Mouse (Mus musculus): ENCODE measurements around the gene Sp1. TPM values are rescaled to one million over a fixed set of nuclear protein-coding genes. Genes with fewer than 3 reads are reported as not detected.

Sp1 gene
- polyA plus RNA-seq, 1 experiment from 2014 or later = 4.6 TPM

DNA sequence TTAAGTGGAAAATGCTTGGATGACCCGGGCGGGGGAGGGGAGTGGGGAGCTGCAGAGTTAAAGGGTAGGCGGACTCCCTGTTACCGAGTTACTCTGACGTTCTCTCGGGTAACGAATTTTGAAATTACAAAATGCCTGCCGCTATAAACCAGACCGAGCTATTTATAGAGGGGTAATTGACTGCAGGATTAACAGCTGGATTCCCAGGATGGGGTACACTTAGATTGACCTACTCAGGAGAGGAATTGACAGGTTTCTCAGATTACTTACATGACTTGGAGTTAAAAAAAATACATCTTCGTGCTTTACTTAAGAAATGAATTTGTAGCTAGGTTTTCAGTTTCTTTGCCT lies 65.3 kb downstream of the Sp1 start:
- WGBS = under 1% methylated on average over 10 of the region's 10 CpGs
- Histone ChIP-seq H3K4me2 (peak overlapping the region; percentile 68), H3K9me3 (no peaks in the 10 kb centered on the region), H3K4me1 (replicated peaks) (peaks cover 17% of the 10 kb centered on the region), H3K4me3 (peak overlapping the region; percentile 79), H3K36me3 (peaks cover 28% of the 10 kb centered on the region), H3K27ac (peak overlapping the region; percentile 97), H3K27me3 (no peaks in the 10 kb centered on the region), H3K9ac (peak overlapping the region; percentile 91)
- no peak for ATAC-seq (ENCODE audit: low FRiP score)

DNA sequence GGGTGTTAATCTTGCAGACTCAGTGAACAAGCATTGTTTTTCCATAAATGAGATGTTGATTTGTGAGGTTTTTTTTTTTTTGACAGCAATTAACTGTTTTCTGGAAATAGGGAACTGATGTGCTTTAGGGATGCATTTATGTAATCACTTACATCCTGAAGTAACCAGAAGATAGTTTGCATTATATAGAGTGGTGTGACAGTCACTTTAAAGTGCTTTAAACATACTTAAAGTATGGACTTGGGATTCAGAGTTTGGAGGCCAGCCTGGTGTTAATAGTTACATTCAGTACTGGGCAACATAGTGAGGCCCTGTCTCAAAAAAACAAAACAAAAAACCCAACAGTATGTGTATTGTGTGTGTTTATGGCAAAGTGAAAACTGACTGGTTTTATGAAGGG lies 65.8 kb downstream of the Sp1 start:
- no peaks in the 10 kb centered on the region for H3K27me3 ChIP-seq
- ATAC-seq (ENCODE audit: low FRiP score) = no peak
- H3K27ac ChIP-seq = no peak overlapping the region
- H3K4me2 ChIP-seq = peak overlapping the region; percentile 68
- peak overlapping the region; percentile 79 for H3K4me3 ChIP-seq
- H3K36me3 ChIP-seq = peaks cover 32% of the 10 kb centered on the region
- H3K4me1 ChIP-seq (replicated peaks) = peaks cover 17% of the 10 kb centered on the region
- no peaks in the 10 kb centered on the region for H3K9me3 ChIP-seq
- H3K9ac ChIP-seq = peak overlapping the region; percentile 44

DNA sequence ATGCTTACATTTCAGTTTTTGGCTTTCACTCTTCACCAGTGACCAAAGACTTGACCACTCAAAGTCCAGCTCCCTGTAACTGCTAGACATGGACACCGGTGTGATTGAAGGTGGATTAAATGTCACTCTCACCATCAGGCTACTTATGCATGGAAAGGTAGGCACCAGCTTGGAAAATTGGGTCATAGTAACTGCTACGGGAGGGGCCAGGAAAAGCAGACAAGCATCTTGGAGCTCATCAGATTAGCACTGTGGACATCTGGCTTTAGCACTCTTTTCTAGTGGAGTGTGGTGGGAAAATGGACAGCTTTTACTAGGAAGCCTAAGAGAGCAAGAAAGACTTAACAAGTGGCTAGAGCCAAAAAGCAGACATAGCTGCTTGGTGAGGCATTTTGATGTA lies 67.3 kb downstream of the Sp1 start:
- H3K9me3 ChIP-seq = no peaks in the 10 kb centered on the region
- ATAC-seq (ENCODE audit: low FRiP score) = no peak
- peak overlapping the region; percentile 15; the same call in 1 of the 2 replicates for H3K4me2 ChIP-seq
- H3K27ac ChIP-seq = no peak overlapping the region
- H3K4me3 ChIP-seq = no peak overlapping the region
- peaks cover 46% of the 10 kb centered on the region for H3K36me3 ChIP-seq
- peak overlapping the region; percentile 53 for H3K9ac ChIP-seq
- H3K27me3 ChIP-seq = no peaks in the 10 kb centered on the region
- peaks cover 17% of the 10 kb centered on the region for H3K4me1 ChIP-seq (replicated peaks)
- WGBS = 84% methylated on average over 2 of the region's 2 CpGs

DNA sequence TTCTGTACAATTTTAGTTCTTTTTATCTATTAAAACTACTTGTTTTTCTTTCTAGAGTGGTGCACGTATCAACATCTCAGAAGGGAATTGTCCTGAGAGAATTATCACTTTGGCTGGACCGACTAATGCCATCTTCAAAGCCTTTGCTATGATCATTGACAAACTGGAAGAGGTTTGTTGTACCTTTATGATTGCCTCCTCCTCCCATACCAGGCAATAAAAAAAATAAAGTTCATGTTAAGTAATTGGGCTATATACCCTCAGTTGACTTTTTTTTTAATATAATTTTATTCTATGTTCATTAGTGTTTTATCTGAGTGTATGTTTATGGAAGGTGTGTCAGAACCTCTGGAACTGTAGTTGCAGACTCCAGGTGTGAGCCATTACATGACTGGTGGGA lies 68.6 kb downstream of the Sp1 start:
- Histone ChIP-seq H3K36me3 (peaks cover 53% of the 10 kb centered on the region), H3K4me2 (no peak overlapping the region)

DNA sequence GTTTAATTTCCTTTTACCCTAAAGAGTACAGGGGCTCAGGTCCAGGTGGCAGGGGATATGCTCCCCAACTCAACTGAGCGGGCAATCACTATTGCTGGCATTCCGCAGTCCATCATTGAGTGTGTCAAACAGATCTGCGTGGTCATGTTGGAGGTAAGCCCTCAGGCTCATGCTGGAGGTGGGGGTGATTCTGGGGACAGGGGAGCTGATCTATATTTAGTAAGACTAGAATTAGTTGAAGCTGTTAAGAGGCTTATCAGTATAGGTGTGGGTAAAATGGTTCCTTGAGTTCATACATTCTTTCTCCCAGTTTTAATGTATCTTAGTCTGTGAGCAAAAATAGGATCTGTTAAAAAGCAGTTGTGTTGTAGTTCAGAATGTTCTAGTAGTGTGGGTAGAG lies 77.2 kb downstream of the Sp1 start:
- Histone ChIP-seq H3K36me3 (peaks cover 81% of the 10 kb centered on the region), H3K9ac (no peak overlapping the region), H3K27ac (no peak overlapping the region), H3K27me3 (no peaks in the 10 kb centered on the region), H3K4me2 (no peak overlapping the region), H3K4me1 (replicated peaks) (no peaks in the 10 kb centered on the region), H3K9me3 (no peaks in the 10 kb centered on the region), H3K4me3 (no peak overlapping the region)
- WGBS = 90% methylated on average over 3 of the region's 3 CpGs
- no peak for ATAC-seq (ENCODE audit: low FRiP score)

More for the DNA sequence above, 68.6 kb downstream of the Sp1 start:
- WGBS = 93% methylated on average over 2 of the region's 2 CpGs
- Histone ChIP-seq H3K4me3 (no peak overlapping the region), H3K27ac (no peak overlapping the region), H3K4me1 (replicated peaks) (peaks cover 17% of the 10 kb centered on the region), H3K27me3 (no peaks in the 10 kb centered on the region), H3K9me3 (no peaks in the 10 kb centered on the region), H3K9ac (no peak overlapping the region)
- ATAC-seq (ENCODE audit: low FRiP score) = no peak

DNA sequence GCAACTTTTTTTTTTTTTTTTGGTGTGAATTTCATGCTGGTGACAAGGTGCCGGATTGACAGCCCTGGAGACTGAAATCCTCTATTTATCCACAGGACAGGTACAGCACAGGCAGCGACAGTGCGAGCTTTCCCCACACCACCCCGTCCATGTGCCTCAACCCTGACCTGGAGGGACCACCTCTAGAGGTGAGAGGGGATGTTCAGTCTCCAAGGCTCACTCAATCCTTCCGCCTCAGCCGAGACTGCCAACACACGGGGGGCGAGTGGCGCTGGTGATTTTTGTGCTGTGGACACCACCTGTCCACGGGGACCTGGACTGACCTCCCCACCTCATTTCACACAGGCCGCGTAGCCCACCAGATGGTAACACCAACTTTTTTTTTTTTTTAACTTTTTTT lies 79.9 kb downstream of the Sp1 start:
- no peak for ATAC-seq (ENCODE audit: low FRiP score)
- Histone ChIP-seq H3K36me3 (peaks cover 83% of the 10 kb centered on the region), H3K27ac (no peak overlapping the region), H3K27me3 (no peaks in the 10 kb centered on the region), H3K4me1 (replicated peaks) (no peaks in the 10 kb centered on the region), H3K9me3 (no peaks in the 10 kb centered on the region), H3K4me3 (no peak overlapping the region), H3K9ac (no peak overlapping the region), H3K4me2 (no peak overlapping the region)
- 92% methylated on average over 12 of the region's 12 CpGs for WGBS

Other genes with a start within 250 kb of the Sp1 start
- gene Zfp740, start 202.9 kb upstream of the Sp1 start, polyA plus RNA-seq (2015; fragmentation: Nextera tagmentation; extraction: Ambion mirVana) = 68.8 and 71.7 TPM in 2 replicates
- gene Csad, start 201.4 kb upstream of the Sp1 start, polyA plus RNA-seq (2015; fragmentation: Nextera tagmentation; extraction: Ambion mirVana) = 43.2 and 44.5 TPM in 2 replicates
- 0.45 and 1.5 TPM in 2 replicates for gene Itgb7, start 174.2 kb upstream of the Sp1 start, polyA plus RNA-seq (2015; fragmentation: Nextera tagmentation; extraction: Ambion mirVana)
- gene Rarg, start 148.6 kb upstream of the Sp1 start, polyA plus RNA-seq (2015; fragmentation: Nextera tagmentation; extraction: Ambion mirVana) = 5.7 and 7.1 TPM in 2 replicates
- 0.14 and 0.22 TPM in 2 replicates for gene Gm9918, start 135.6 kb upstream of the Sp1 start, polyA plus RNA-seq (2015; fragmentation: Nextera tagmentation; extraction: Ambion mirVana)
- 54.7 TPM in 2 replicates for gene Mfsd5, start 126.7 kb upstream of the Sp1 start, polyA plus RNA-seq (2015; fragmentation: Nextera tagmentation; extraction: Ambion mirVana)
- gene Espl1, start 109.9 kb upstream of the Sp1 start, polyA plus RNA-seq (2015; fragmentation: Nextera tagmentation; extraction: Ambion mirVana) = 7.0 and 7.2 TPM in 2 replicates
- 502 and 514 TPM in 2 replicates for gene Pfdn5, start 80.0 kb upstream of the Sp1 start, polyA plus RNA-seq (2015; fragmentation: Nextera tagmentation; extraction: Ambion mirVana)
- gene Myg1, start 74.4 kb upstream of the Sp1 start, polyA plus RNA-seq (2015; fragmentation: Nextera tagmentation; extraction: Ambion mirVana) = 91.8 and 96.4 TPM in 2 replicates
- gene Aaas, start 55.4 kb upstream of the Sp1 start, polyA plus RNA-seq (2015; fragmentation: Nextera tagmentation; extraction: Ambion mirVana) = 33.3 and 34.8 TPM in 2 replicates
- gene Sp7, start 39.0 kb upstream of the Sp1 start, polyA plus RNA-seq (2015; fragmentation: Nextera tagmentation; extraction: Ambion mirVana) = 1.1 and 1.2 TPM in 2 replicates
- gene Amhr2, start 39.2 kb downstream of the Sp1 start, polyA plus RNA-seq (2015; fragmentation: Nextera tagmentation; extraction: Ambion mirVana) = 0.14 and 0.40 TPM in 2 replicates
- 107 and 109 TPM in 2 replicates for gene Prr13, start 52.9 kb downstream of the Sp1 start, polyA plus RNA-seq (2015; fragmentation: Nextera tagmentation; extraction: Ambion mirVana)
- gene Pcbp2, start 64.4 kb downstream of the Sp1 start, polyA plus RNA-seq (2015; fragmentation: Nextera tagmentation; extraction: Ambion mirVana) = 148 and 150 TPM in 2 replicates
- 6.3 and 17.2 TPM in 2 replicates for gene Gm10337, start 97.6 kb downstream of the Sp1 start, polyA plus RNA-seq (2015; fragmentation: Nextera tagmentation; extraction: Ambion mirVana)
- gene Map3k12, start 110.9 kb downstream of the Sp1 start, polyA plus RNA-seq (2015; fragmentation: Nextera tagmentation; extraction: Ambion mirVana) = 48.9 and 49.6 TPM in 2 replicates
- 94.5 and 94.6 TPM in 2 replicates for gene Tarbp2, start 112.0 kb downstream of the Sp1 start, polyA plus RNA-seq (2015; fragmentation: Nextera tagmentation; extraction: Ambion mirVana)
- gene Npff, start 118.8 kb downstream of the Sp1 start, polyA plus RNA-seq (2015; fragmentation: Nextera tagmentation; extraction: Ambion mirVana) = 6.1 and 7.1 TPM in 2 replicates
- gene Gm28047, start 218.9 kb downstream of the Sp1 start, polyA plus RNA-seq (2015; fragmentation: Nextera tagmentation; extraction: Ambion mirVana) = not detected in 2 replicates
- 19.7 and 21.1 TPM in 2 replicates for gene Atf7, start 219.3 kb downstream of the Sp1 start, polyA plus RNA-seq (2015; fragmentation: Nextera tagmentation; extraction: Ambion mirVana)